Mouse (Mus musculus): ENCODE measurements at regions not wholly inside any gene's neighbourhood (a gene's known extent, or its start where the extent isn't known, plus 50 kb on each side); places are given as distances from the start of the nearest gene placed in this dataset.

DNA sequence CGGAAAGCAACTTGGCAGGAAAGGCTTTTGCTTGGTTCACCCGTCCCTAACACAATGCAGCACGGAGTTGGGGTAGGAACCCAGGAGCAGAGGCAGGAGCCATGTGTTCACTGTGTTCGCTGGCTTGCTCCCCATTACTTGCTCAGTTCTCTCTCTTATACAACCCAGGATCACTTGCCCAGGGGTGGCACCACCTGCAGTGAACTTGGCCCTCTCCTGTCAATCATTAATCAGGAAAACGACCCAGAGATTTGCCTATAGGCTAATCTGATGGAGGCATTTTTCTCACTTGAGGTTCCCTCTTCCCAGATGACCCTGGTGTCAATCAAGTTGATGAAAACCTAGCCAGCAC, 202.5 kb downstream of the Pten start:
- in situ Hi-C loops (cut with MboI; ENCODE audit: low pct_unique_long_range_greater_than_20kb in 1 of 2, low sequenced_read_pairs in 2 of 2, unreplicated experiment in 1 of 2), result loop anchor here (10.0 kb wide), 2 partner anchors 235 to 245 kb away; no protein-coding TSS in a partner anchor

DNA sequence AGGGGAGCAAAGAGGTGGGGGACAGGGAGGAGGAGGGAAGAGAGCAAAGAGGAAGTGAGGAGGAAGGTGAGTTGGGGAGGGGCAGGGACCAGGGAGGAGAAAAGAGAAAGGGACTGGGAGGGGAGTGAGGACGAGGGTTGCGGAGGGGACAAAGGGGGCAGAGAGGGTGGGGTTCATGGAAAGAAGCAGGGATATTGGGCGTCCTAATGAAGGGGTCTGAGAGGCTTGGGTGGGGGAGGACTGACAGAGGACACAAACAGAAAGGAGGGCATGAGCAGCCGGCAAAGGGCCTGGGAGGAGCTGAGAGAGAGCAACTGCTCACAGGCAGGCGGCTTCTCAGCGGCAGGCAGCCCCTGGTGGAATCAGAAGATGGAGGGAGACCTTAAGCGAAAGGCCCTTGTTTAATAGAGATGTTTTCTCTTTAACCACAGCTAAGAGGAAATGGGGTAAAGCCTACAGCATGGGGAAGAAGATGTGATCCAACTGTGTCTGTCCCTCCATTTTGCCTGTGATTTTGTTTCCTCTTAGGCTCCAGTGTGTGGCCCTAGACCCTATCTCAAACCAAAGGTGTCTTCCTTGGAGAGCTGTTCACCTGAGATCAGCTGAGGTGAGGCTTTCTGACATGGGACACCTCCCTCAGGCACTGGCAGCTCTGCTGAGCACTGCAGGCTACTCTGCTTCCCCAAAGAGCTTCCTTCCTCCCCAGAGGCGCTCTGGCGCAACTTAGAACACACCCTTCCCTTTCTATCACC, 203.1 kb downstream of the Pten start:
- in situ Hi-C loops (cut with MboI; ENCODE audit: low pct_unique_long_range_greater_than_20kb in 1 of 2, low sequenced_read_pairs in 2 of 2, unreplicated experiment in 1 of 2), result no loop called here

GRCm38 (mm10) chr19:32961525-32961924, 204.2 kb downstream of the Pten start:
- in situ Hi-C loops (cut with MboI; ENCODE audit: low pct_unique_long_range_greater_than_20kb in 1 of 2, low sequenced_read_pairs in 2 of 2, unreplicated experiment in 1 of 2), result no loop called here

DNA sequence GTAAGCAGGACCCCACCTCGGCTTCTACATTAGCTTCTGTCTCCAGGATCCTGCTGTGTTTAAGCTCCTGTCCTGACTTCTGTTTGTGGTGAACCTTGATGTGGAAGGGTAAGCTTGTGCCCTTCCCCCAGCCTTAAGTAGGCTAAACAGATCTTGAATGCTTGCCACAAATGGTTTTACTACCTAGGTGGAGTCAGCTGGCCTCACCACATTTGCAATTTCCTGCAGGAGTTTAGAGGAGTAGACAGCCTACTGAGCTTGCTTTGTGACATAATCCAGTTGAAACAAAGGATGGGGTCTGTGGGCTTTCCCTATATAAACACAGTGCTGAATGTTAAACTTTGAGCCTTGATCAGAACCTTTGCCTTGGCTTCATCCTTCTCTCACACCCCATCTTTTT, 206.7 kb downstream of the Pten start:
- in situ Hi-C loops (cut with MboI; ENCODE audit: low pct_unique_long_range_greater_than_20kb in 1 of 2, low sequenced_read_pairs in 2 of 2, unreplicated experiment in 1 of 2), result no loop called here

DNA sequence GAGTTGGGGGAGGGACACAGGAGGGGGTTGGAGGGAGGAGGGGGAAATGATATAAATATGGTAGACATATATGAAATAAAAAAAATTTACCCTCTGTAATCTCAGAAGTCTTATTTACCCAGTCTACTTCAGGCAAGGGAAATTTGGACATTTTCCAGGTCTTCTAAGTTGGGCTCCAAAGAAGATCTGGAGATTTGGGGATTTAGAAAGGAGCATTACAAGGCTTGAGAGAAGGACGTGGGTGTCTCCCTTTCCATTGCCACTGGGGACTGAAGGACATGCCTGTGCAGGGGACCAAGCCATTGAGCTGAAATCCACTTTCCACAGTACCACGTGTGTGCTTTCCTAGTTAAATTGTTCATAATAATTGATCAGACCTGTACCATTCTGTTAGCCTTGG, 208.2 kb downstream of the Pten start:
- in situ Hi-C loops (cut with MboI; ENCODE audit: low pct_unique_long_range_greater_than_20kb in 1 of 2, low sequenced_read_pairs in 2 of 2, unreplicated experiment in 1 of 2), result no loop called here

- in situ Hi-C loops (cut with MboI; ENCODE audit: low pct_unique_long_range_greater_than_20kb in 1 of 2, low sequenced_read_pairs in 2 of 2, unreplicated experiment in 1 of 2), result no loop called here
Observed at GRCm38 (mm10) chr19:32969213-32969776, 212.0 kb downstream of the Pten start.

GRCm38 (mm10) chr19:32972116-32972515, 214.8 kb downstream of the Pten start:
- in situ Hi-C loops (cut with MboI; ENCODE audit: low pct_unique_long_range_greater_than_20kb in 1 of 2, low sequenced_read_pairs in 2 of 2, unreplicated experiment in 1 of 2), result no loop called here

GRCm38 (mm10) chr19:32973130-32973529, 215.8 kb downstream of the Pten start:
- in situ Hi-C loops (cut with MboI; ENCODE audit: low pct_unique_long_range_greater_than_20kb in 1 of 2, low sequenced_read_pairs in 2 of 2, unreplicated experiment in 1 of 2), result no loop called here

- in situ Hi-C loops (cut with MboI; ENCODE audit: low pct_unique_long_range_greater_than_20kb in 1 of 2, low sequenced_read_pairs in 2 of 2, unreplicated experiment in 1 of 2), result no loop called here
Observed at GRCm38 (mm10) chr19:32974778-32975240, 217.5 kb downstream of the Pten start.

GRCm38 (mm10) chr19:32975303-32975702, 218.0 kb downstream of the Pten start:
- in situ Hi-C loops (cut with MboI; ENCODE audit: low pct_unique_long_range_greater_than_20kb in 1 of 2, low sequenced_read_pairs in 2 of 2, unreplicated experiment in 1 of 2), result no loop called here

DNA sequence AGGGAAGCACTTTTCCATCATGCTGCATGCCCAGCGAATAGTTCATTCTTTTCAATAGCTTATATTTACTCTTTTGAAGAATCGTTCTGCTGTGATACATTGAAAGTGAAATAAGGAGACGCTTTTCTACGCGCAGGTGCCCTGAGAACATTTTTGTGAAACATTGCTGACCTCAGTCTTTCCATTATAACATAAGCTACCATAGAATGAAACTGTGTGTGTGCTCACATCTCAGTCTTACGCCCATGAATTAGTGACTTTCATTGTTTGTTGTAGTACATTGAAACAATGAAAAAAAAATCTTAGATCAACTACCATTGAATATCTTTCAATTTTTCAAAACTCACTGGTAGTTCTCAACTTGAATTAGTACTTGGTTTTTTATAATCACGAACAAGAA, 219.2 kb downstream of the Pten start:
- in situ Hi-C loops (cut with MboI; ENCODE audit: low pct_unique_long_range_greater_than_20kb in 1 of 2, low sequenced_read_pairs in 2 of 2, unreplicated experiment in 1 of 2), result no loop called here

GRCm38 (mm10) chr19:32978037-32978745, 220.9 kb downstream of the Pten start:
- in situ Hi-C loops (cut with MboI; ENCODE audit: low pct_unique_long_range_greater_than_20kb in 1 of 2, low sequenced_read_pairs in 2 of 2, unreplicated experiment in 1 of 2), result no loop called here

DNA sequence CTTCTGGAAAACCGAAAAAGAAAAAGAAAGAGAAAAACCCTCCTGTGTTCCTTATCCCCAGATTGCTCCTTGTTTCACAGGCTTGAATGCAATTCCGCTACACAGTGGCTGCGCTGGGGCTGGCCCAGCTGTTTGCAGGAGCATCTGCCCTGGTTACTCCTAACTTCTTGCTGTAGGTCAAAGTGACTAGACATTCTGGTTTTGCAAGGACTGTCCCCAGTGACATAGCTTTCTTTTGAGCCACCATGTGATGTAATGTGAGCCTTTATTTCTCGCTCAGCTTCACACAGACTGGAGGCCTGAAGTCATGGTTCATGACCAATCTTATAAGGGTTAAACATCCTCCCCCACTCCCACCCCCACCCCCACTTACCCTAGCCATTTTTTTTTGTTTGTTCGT, 222.8 kb downstream of the Pten start:
- in situ Hi-C loops (cut with MboI; ENCODE audit: low pct_unique_long_range_greater_than_20kb in 1 of 2, low sequenced_read_pairs in 2 of 2, unreplicated experiment in 1 of 2), result no loop called here

GRCm38 (mm10) chr19:32988713-32989112, 231.4 kb downstream of the Pten start:
- in situ Hi-C loops (cut with MboI; ENCODE audit: low pct_unique_long_range_greater_than_20kb in 1 of 2, low sequenced_read_pairs in 2 of 2, unreplicated experiment in 1 of 2), result no loop called here

- in situ Hi-C loops (cut with MboI; ENCODE audit: low pct_unique_long_range_greater_than_20kb in 1 of 2, low sequenced_read_pairs in 2 of 2, unreplicated experiment in 1 of 2), result no loop called here
Observed at GRCm38 (mm10) chr19:32989346-32989745, 232.0 kb downstream of the Pten start.

DNA sequence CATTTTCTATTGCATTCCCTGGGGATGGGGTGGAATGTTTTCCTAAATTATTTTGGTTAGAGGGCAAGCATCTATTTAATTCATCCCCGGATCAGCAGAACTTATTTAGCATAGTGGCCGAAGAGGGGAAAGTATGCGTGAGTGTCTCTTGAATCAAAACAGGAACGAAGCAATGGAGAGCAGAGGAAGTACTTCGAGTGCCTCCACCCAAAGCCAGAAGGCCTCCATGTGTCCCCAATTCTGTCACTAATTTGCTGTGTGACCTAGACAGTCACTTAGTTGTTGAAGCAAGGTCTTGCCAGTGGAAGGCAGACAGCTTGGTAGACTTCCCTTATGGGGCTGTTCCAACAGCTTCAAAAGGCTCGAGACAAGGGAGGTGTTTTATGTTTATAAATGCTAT, 233.3 kb downstream of the Pten start:
- in situ Hi-C loops (cut with MboI; ENCODE audit: low pct_unique_long_range_greater_than_20kb in 1 of 2, low sequenced_read_pairs in 2 of 2, unreplicated experiment in 1 of 2), result no loop called here

GRCm38 (mm10) chr19:32998576-32999170, 241.4 kb downstream of the Pten start:
- in situ Hi-C loops (cut with MboI; ENCODE audit: low pct_unique_long_range_greater_than_20kb in 1 of 2, low sequenced_read_pairs in 2 of 2, unreplicated experiment in 1 of 2), result no loop called here

DNA sequence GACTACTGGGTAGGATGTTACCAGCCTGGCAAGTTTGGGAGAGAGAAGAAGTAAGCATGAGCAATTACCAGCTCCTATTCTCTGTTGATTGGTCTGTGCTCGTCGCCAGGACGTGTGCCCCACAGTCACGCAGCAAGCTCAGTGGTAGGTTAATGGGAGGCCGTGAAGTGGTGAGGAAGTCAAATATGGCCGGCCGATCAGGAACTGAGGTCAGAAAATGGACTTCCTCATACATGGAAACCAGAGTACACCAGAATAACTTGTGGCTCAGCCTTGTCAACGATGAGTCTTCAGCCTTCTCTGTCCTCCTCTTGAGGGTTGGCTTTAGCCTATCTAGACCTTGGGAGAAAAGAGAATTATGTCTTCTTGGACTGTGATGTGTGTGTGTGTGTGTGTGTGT, 250.3 kb downstream of the Pten start:
- in situ Hi-C loops (cut with MboI; ENCODE audit: low pct_unique_long_range_greater_than_20kb in 1 of 2, low sequenced_read_pairs in 2 of 2, unreplicated experiment in 1 of 2), result no loop called here

- in situ Hi-C loops (cut with MboI; ENCODE audit: low pct_unique_long_range_greater_than_20kb in 1 of 2, low sequenced_read_pairs in 2 of 2, unreplicated experiment in 1 of 2), result no loop called here
Observed at GRCm38 (mm10) chr19:33008076-33008475, 250.8 kb downstream of the Pten start.
